Mouse (Mus musculus): ENCODE measurements around the gene Clpx. TPM values are rescaled to one million over a fixed set of nuclear protein-coding genes. Genes with fewer than 3 reads are reported as not detected.

Gene Clpx
- polyA plus RNA-seq, 1 experiment from 2014 or later = 53.9 TPM

DNA sequence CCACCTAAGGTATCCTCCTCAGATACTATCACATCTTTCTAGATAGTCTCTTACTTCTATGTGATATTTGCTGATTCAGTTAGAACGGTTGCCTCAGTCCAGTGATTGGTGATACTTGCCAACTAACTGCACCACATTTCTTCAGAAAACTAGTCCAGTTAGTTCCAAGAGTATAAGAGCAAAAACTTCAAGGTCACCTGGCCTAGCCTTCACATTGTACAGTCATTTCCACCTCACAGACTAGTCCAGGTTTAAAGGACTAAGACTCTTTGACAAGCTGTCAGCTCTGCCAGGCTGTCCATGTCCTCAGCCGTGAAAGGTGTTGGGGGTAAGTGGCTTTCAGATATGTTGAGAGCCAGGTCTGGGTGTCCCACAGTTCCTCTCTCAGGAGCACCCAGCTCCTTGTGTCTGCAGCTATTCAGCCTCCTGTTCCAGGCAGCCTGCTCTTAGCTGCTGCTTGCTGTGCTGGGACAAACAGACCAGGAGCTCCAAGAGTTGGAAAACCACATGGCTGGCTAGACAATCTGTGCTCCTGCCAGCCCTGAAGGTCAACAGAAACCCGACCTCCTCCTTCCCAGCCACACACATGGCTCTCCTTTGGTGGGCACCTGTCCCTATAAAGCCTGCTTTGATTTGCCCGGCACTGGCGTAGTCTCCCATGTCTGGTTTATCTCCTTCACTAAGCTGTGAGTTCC lies 80.6 kb downstream of the Clpx start:
- 80% methylated on average over 5 of the region's 5 CpGs for WGBS
- H3K36me3 ChIP-seq (ENCODE audit: control insufficient read depth, insufficient read depth, low read length) = no peaks in the 10 kb centered on the region
- H3K4me1 ChIP-seq (ENCODE audit: control insufficient read depth, insufficient read depth, low read length) = no peaks in the 10 kb centered on the region
- no peak for ATAC-seq (ENCODE audit: insufficient read depth, low FRiP score)
- H3K9me3 ChIP-seq (replicated peaks; ENCODE audit: control insufficient read depth, low read length) = no peaks in the 10 kb centered on the region
- no peak overlapping the region for H3K9ac ChIP-seq (ENCODE audit: low read length)
- H3K4me2 ChIP-seq (ENCODE audit: low read depth, low read length) = no peak overlapping the region
- H3K4me3 ChIP-seq (replicated peaks; ENCODE audit: low read length) = no peak overlapping the region
- H3K27me3 ChIP-seq (ENCODE audit: control insufficient read depth, insufficient read depth, low read length) = no peaks in the 10 kb centered on the region
- H3K27ac ChIP-seq (ENCODE audit: low read length) = no peak overlapping the region

DNA sequence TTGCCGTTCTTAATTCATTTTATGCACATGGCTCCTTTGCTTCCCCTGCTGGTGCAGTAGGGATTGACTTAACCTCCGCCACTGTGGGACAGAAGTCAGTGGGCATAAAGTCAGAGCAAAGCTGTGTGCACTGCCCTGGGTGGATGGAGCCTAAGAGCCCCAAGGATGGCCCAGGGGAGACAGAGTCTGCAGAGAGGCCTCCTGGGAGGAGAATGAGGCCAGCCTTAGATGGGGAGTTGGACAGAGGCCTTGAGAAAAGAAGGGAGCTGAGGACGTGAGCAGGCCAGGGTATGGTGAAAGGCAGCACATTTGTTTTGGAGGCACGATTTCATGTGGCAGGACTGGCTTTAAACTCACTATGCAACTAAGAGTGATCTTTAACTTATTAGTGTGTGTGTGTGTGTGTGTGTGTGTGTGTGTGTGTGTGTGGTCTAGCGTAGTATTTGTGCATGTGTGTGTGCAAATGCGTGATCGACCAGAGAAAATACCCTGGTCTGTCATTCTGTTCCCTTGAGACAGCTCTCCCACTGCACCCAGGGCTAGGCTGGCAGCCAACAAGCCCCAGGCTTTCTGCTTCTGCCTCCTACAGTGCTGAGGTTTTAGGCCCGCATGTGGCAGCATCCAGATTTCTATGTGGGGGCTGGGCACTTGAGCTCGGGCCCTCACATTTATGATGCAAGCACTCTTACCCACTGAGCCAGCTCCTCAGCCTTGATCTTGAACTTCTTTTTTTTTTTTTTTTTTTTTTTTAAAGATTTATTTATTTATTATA lies 81.3 kb downstream of the Clpx start:
- ATAC-seq (ENCODE audit: insufficient read depth, low FRiP score) = no peak
- no peak overlapping the region for H3K4me2 ChIP-seq (ENCODE audit: low read depth, low read length)
- H3K27ac ChIP-seq (ENCODE audit: low read length) = no peak overlapping the region
- no peak overlapping the region for H3K4me3 ChIP-seq (replicated peaks; ENCODE audit: low read length)
- 81% methylated on average over 9 of the region's 9 CpGs for WGBS
- no peaks in the 10 kb centered on the region for H3K36me3 ChIP-seq (ENCODE audit: control insufficient read depth, insufficient read depth, low read length)
- H3K9me3 ChIP-seq (replicated peaks; ENCODE audit: control insufficient read depth, low read length) = no peaks in the 10 kb centered on the region
- no peak overlapping the region for H3K9ac ChIP-seq (ENCODE audit: low read length)
- no peaks in the 10 kb centered on the region for H3K4me1 ChIP-seq (ENCODE audit: control insufficient read depth, insufficient read depth, low read length)
- H3K27me3 ChIP-seq (ENCODE audit: control insufficient read depth, insufficient read depth, low read length) = no peaks in the 10 kb centered on the region

Other genes starting within 250 kb of the Clpx start
- gene Igdcc4, start 192.8 kb upstream of the Clpx start, polyA plus RNA-seq (2015; fragmentation: Nextera tagmentation; extraction: Ambion mirVana) = 22.1 and 25.6 TPM in 2 replicates
- gene Igdcc3, start 153.1 kb upstream of the Clpx start, polyA plus RNA-seq (2015; fragmentation: Nextera tagmentation; extraction: Ambion mirVana) = 0.44 and 0.55 TPM in 2 replicates
- 7.5 and 7.6 TPM in 2 replicates for gene Parp16, start 98.9 kb upstream of the Clpx start, polyA plus RNA-seq (2015; fragmentation: Nextera tagmentation; extraction: Ambion mirVana)
- 0.81 and 0.90 TPM in 2 replicates for gene Cilp, start 29.1 kb upstream of the Clpx start, polyA plus RNA-seq (2015; fragmentation: Nextera tagmentation; extraction: Ambion mirVana)
- gene Pdcd7, start 51.8 kb downstream of the Clpx start, polyA plus RNA-seq (2015; fragmentation: Nextera tagmentation; extraction: Ambion mirVana) = 3.4 and 3.6 TPM in 2 replicates
- gene Ubap1l, start 66.8 kb downstream of the Clpx start, polyA plus RNA-seq (2015; fragmentation: Nextera tagmentation; extraction: Ambion mirVana) = 0.40 TPM in 1 of 2 replicates, not detected in the other
- gene Kbtbd13, start 97.4 kb downstream of the Clpx start, polyA plus RNA-seq (2015; fragmentation: Nextera tagmentation; extraction: Ambion mirVana) = 0.97 and 1.3 TPM in 2 replicates
- gene Rasl12, start 104.2 kb downstream of the Clpx start, polyA plus RNA-seq (2015; fragmentation: Nextera tagmentation; extraction: Ambion mirVana) = 7.6 TPM in 2 replicates
- 0.69 and 1.7 TPM in 2 replicates for gene Slc51b, start 128.7 kb downstream of the Clpx start, polyA plus RNA-seq (2015; fragmentation: Nextera tagmentation; extraction: Ambion mirVana)
- 18.8 and 21.9 TPM in 2 replicates for gene Mtfmt, start 141.5 kb downstream of the Clpx start, polyA plus RNA-seq (2015; fragmentation: Nextera tagmentation; extraction: Ambion mirVana)
- gene Spg21, start 166.7 kb downstream of the Clpx start, polyA plus RNA-seq (2015; fragmentation: Nextera tagmentation; extraction: Ambion mirVana) = 82.4 and 95.8 TPM in 2 replicates
- 0.19 and 0.65 TPM in 2 replicates for gene Ankdd1a, start 225.9 kb downstream of the Clpx start, polyA plus RNA-seq (2015; fragmentation: Nextera tagmentation; extraction: Ambion mirVana)